Mouse (Mus musculus): ENCODE measurements around the gene Pde12.

DNA sequence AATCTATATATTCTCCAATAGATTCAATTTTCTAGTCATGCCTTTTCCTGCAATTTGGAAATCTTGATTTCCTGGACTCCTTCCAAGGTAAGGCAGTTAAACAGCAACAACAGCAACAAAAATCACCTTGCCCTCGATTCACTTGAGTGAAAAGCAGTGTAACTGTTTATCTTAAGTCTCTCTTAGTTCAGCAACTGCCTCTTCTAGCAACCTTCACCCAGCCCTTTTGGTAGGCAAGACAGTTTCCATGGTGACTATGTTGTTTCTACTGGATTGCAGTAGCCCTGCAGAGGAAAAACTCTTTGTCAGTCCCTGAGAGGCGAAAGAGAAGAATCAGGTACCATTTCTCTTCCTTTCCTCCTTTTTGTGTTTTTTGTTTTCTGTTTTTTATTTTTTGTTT lies 21.7 kb upstream of the Pde12 start:
- TF ChIP-seq CTCF (IDR thresholded peaks at IDR 0.05; ENCODE audit: low read depth) (no peak), EP300 (IDR thresholded peaks at IDR 0.05; ENCODE audit: low read depth) (no peak)

All from heart, postnatal 0 days (tissue).